Mouse (Mus musculus): ENCODE measurements at regions not wholly inside any gene's neighbourhood (a gene's known extent, or its start where the extent isn't known, plus 50 kb on each side); places are given as distances from the start of the nearest gene placed in this dataset.

GRCm38 (mm10) chr16:78156138-78156875 lies 145.0 kb upstream of the Cxadr start:
- DNase-seq = peak; percentile 37 to 61

GRCm38 (mm10) chr16:78153899-78154605 lies 147.2 kb upstream of the Cxadr start:
- DNase-seq = no peak

GRCm38 (mm10) chr16:78144146-78144545 lies 157.1 kb upstream of the Cxadr start:
- no peak for DNase-seq

- DNase-seq = peak in 1 of 2 experiments; percentile 24
Observed at GRCm38 (mm10) chr16:78135501-78135900, 165.8 kb upstream of the Cxadr start.

GRCm38 (mm10) chr16:78134531-78134930 lies 166.8 kb upstream of the Cxadr start:
- no peak for DNase-seq

- DNase-seq = no peak
Observed at GRCm38 (mm10) chr16:78121668-78122067, 179.6 kb upstream of the Cxadr start.

- DNase-seq = peak in 1 of 2 experiments; percentile 9
Observed at GRCm38 (mm10) chr16:78120346-78120899, 180.9 kb upstream of the Cxadr start.

- no peak for DNase-seq
Observed at GRCm38 (mm10) chr16:78104246-78104645, 197.0 kb upstream of the Cxadr start.

- no peak for DNase-seq
Observed at GRCm38 (mm10) chr16:78101415-78102326, 199.6 kb upstream of the Cxadr start.

GRCm38 (mm10) chr16:78099842-78100241 lies 201.4 kb upstream of the Cxadr start:
- DNase-seq = no peak

- no peak for DNase-seq
Observed at GRCm38 (mm10) chr16:78099114-78099513, 202.2 kb upstream of the Cxadr start.

- DNase-seq = no peak
Observed at GRCm38 (mm10) chr16:78098555-78098954, 202.7 kb upstream of the Cxadr start.

GRCm38 (mm10) chr16:78096571-78096970 lies 204.7 kb upstream of the Cxadr start:
- DNase-seq = no peak

GRCm38 (mm10) chr16:78090155-78090554 lies 211.1 kb upstream of the Cxadr start:
- DNase-seq = no peak

GRCm38 (mm10) chr16:78067532-78068118 lies 233.7 kb upstream of the Cxadr start:
- DNase-seq = no peak

GRCm38 (mm10) chr16:78060516-78060915 lies 240.8 kb upstream of the Cxadr start:
- no peak for DNase-seq

GRCm38 (mm10) chr16:78057549-78057948 lies 243.7 kb upstream of the Cxadr start:
- DNase-seq = no peak

- no peak for DNase-seq
Observed at GRCm38 (mm10) chr16:78052133-78052532, 249.2 kb upstream of the Cxadr start.

- no peak for DNase-seq
Observed at GRCm38 (mm10) chr16:78040149-78040920, 261.0 kb upstream of the Cxadr start.

GRCm38 (mm10) chr16:78019605-78020285 lies 281.5 kb upstream of the Cxadr start:
- DNase-seq = no peak

GRCm38 (mm10) chr16:78015401-78015800 lies 285.9 kb upstream of the Cxadr start:
- DNase-seq = no peak
